Mouse (Mus musculus) ovary, adult 2 months (tissue): ENCODE results near the gene Cds1. TPM values are rescaled to one million over a fixed set of nuclear protein-coding genes. Genes with fewer than 3 reads are reported as not detected.

ENCODE experiments used
- polyA plus RNA-seq: library from polyadenylated mRNA; depleted of rRNA; stranded (reverse); fragments of >200 nt; gene quantifications from 2 replicates; pipeline ENCODE4 v1.2.3, GENCODE M21; 2012; rRNA removed

The Cds1 gene
- 10.5 and 14.2 TPM in 2 replicates for polyA plus RNA-seq

GRCm38 (mm10) chr5:101764554-101765347 is at the start of gene Cds1:
Gene Cds1 (plus strand): TSS chr5:101765130.

Other genes with a start within 250 kb of the Cds1 start
- gene Nkx6-1, start 100.1 kb upstream of the Cds1 start, polyA plus RNA-seq = 0.03 and 0.05 TPM in 2 replicates